Mouse (Mus musculus): ENCODE measurements around the gene Abhd8. TPM values are rescaled to one million over a fixed set of nuclear protein-coding genes. Genes with fewer than 3 reads are reported as not detected.

Gene Abhd8
- polyA plus RNA-seq (2014; fragmentation: Illumina TruSeq; extraction: RNeasy Lipid Tissue Mini Kit (QIAGEN cat#74804); ENCODE audit: low read depth, low replicate concordance) = 21.8 TPM

DNA sequence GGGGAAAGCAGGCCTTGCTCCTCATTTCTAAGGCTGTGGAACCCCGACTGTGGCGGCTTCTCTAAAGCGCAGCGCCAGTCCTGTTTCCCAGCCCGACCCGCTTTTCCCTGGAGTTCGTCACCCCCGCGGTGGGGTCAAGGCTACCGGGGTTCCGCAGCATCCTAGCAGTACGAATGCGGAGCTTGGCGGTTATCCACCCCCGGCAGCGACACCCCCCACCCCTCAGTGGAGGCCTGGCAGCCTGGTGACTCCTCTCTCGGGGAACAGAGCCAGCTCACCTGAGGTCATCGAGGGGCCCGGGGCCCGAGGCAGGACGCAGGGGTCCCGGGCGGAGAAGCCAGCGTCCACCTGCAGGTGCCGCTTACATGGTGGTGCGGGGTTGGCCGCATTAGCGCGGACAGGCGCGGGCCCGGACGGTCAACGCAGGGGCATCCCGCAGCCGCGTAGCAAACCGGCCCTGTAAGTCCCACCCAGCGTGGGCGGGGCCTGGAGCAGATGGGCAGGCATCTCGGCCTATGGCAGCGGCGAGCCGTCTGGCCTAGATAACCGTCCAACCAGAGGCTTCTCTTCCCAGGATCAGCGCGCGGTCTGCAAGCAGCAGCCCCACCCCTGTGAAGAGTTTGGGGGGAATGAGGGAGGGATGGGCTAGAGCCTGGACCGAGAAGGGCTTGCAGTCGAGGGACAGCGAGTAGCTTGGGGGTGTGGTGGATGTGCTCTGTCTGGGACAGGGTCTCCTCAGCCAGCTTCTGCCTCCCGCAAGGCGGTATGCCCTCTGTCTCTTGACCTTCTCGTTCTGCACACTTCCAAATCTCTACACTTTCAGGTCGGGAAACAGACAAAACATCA, at the start of gene Abhd8:
Gene Abhd8 (minus strand): TSS at position 468 of the 846 bp plus-strand sequence.

DNA sequence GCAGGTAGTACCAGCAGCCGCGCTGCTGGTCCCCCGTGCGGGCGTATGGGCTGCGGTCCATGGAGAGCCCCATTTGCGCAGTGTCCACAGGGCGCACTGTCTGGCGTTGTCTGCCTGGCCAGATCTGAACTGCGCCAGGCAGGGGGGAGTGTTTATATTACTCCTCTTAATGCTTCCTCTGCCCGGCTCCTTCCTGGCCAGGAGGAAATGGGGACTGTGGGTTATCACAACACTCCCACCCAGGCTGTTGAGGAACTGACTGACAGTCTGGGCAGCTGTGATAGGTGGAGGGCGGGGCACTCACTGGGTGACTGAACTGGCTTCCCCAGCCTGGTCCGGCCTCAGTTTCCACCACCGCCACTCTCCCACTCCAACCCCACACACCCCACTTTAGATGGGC, 48.2 kb upstream of the Abhd8 start, which contains the start of gene Plvap:
Gene Plvap (minus strand): TSS at position 109 of the 400 bp plus-strand sequence.

GRCm38 (mm10) chr8:71487691-71488445, 24.4 kb upstream of the Abhd8 start, which contains the start of gene Gtpbp3:
Gene Gtpbp3 (plus strand): TSS chr8:71488103.

GRCm38 (mm10) chr8:71485142-71486135, 22.0 kb upstream of the Abhd8 start, which contains the start of gene Ano8:
Gene Ano8 (minus strand): TSS chr8:71485963.

DNA sequence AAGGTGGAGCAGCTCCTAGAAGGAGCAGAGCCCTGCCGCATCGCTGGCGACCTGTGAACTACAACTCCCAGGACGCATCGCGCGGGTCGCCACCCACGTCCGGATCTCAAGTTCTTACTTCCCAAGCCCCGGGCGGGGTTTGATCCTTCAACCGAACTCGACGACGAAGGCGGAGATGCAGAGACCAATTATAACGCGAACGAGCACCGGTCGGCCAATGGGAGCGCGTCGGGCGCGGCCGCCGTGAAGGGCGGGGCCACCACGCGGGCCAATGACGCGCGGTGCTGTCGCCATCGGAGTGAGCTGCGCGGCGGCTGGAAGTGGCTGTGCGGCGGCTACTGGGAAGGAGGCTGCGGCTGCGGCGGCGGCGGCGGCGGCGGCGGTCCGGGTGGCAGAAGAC, 5.5 kb upstream of the Abhd8 start, which contains the start of gene Dda1:
Gene Dda1 (plus strand): TSS at position 284 of the 400 bp plus-strand sequence.

DNA sequence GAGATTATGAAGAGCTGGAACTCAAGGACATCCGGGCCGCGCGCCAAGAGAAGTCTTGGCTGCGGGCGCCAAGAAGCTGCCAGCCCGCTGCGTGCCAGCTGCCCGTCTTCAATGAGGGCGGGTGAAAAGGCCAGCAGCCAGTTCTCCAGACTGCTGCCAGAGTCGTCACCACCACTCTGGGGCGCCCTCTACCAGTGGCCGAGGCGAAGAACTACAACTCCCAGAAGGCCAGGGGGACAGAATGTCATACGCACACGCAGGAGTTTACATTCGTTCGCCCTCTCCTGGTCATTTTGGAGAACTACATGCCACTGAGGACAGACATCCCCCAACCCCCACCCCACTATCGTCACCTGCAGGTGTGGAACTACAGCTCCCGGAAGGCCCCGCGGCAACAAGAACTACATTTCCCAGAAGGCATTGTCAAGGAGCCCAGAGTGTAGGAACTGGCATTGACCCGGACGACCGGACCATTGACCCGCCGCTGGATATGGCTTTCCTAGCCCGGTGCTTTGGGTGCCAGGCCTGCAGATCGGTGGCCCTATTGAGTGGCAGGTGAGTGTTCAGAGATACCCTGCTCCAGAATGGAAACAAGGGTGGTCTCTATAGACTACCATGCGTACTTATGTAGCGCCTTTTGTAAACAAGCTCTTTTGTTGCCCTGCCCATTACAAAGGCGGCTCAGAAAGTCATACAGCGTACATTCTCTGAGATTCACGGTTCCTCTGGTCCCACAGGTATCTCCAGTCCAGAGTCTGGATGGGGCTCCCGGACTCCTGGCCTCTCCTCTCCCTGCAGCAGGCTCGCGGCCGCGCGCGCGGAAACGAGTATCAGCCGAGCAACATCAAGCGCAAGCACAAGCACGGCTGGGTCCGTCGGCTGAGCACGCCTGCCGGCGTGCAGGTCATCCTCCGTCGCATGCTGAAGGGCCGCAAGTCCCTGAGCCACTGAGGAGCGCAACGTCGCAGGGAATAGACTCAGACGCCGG, 1.4 kb upstream of the Abhd8 start, which contains the start of gene Mrpl34:
Gene Mrpl34 (plus strand): TSS at position 447 of the 988 bp plus-strand sequence.

Other genes with a start within 250 kb of the Abhd8 start
- 24.4 TPM for gene Myo9b, start 190.9 kb downstream of the Abhd8 start, polyA plus RNA-seq (2014; fragmentation: Illumina TruSeq; extraction: RNeasy Lipid Tissue Mini Kit (QIAGEN cat#74804); ENCODE audit: low read depth, low replicate concordance)
- gene Haus8, start 190.7 kb downstream of the Abhd8 start, polyA plus RNA-seq (2014; fragmentation: Illumina TruSeq; extraction: RNeasy Lipid Tissue Mini Kit (QIAGEN cat#74804); ENCODE audit: low read depth, low replicate concordance) = 27.6 TPM
- 174 TPM for gene Use1, start 96.8 kb downstream of the Abhd8 start, polyA plus RNA-seq (2014; fragmentation: Illumina TruSeq; extraction: RNeasy Lipid Tissue Mini Kit (QIAGEN cat#74804); ENCODE audit: low read depth, low replicate concordance)
- gene Ocel1, start 92.4 kb downstream of the Abhd8 start, polyA plus RNA-seq (2014; fragmentation: Illumina TruSeq; extraction: RNeasy Lipid Tissue Mini Kit (QIAGEN cat#74804); ENCODE audit: low read depth, low replicate concordance) = 9.2 TPM
- 35.0 TPM for gene Nr2f6, start 81.7 kb downstream of the Abhd8 start, polyA plus RNA-seq (2014; fragmentation: Illumina TruSeq; extraction: RNeasy Lipid Tissue Mini Kit (QIAGEN cat#74804); ENCODE audit: low read depth, low replicate concordance)
- gene Ushbp1, start 67.9 kb downstream of the Abhd8 start, polyA plus RNA-seq (2014; fragmentation: Illumina TruSeq; extraction: RNeasy Lipid Tissue Mini Kit (QIAGEN cat#74804); ENCODE audit: low read depth, low replicate concordance) = 54.2 TPM
- 74.7 TPM for gene Babam1, start 66.8 kb downstream of the Abhd8 start, polyA plus RNA-seq (2014; fragmentation: Illumina TruSeq; extraction: RNeasy Lipid Tissue Mini Kit (QIAGEN cat#74804); ENCODE audit: low read depth, low replicate concordance)
- not detected for gene Ankle1, start 57.6 kb downstream of the Abhd8 start, polyA plus RNA-seq (2014; fragmentation: Illumina TruSeq; extraction: RNeasy Lipid Tissue Mini Kit (QIAGEN cat#74804); ENCODE audit: low read depth, low replicate concordance)
- 132 TPM for gene Mrpl34, start 1.3 kb upstream of the Abhd8 start, polyA plus RNA-seq (2014; fragmentation: Illumina TruSeq; extraction: RNeasy Lipid Tissue Mini Kit (QIAGEN cat#74804); ENCODE audit: low read depth, low replicate concordance)
- 38.0 TPM for gene Dda1, start 5.5 kb upstream of the Abhd8 start, polyA plus RNA-seq (2014; fragmentation: Illumina TruSeq; extraction: RNeasy Lipid Tissue Mini Kit (QIAGEN cat#74804); ENCODE audit: low read depth, low replicate concordance)
- gene Ano8, start 22.3 kb upstream of the Abhd8 start, polyA plus RNA-seq (2014; fragmentation: Illumina TruSeq; extraction: RNeasy Lipid Tissue Mini Kit (QIAGEN cat#74804); ENCODE audit: low read depth, low replicate concordance) = 12.2 TPM
- gene Gtpbp3, start 24.4 kb upstream of the Abhd8 start, polyA plus RNA-seq (2014; fragmentation: Illumina TruSeq; extraction: RNeasy Lipid Tissue Mini Kit (QIAGEN cat#74804); ENCODE audit: low read depth, low replicate concordance) = 20.3 TPM
- 17.7 TPM for gene Plvap, start 48.1 kb upstream of the Abhd8 start, polyA plus RNA-seq (2014; fragmentation: Illumina TruSeq; extraction: RNeasy Lipid Tissue Mini Kit (QIAGEN cat#74804); ENCODE audit: low read depth, low replicate concordance)
- gene Ccdc194, start 62.1 kb upstream of the Abhd8 start, polyA plus RNA-seq (2014; fragmentation: Illumina TruSeq; extraction: RNeasy Lipid Tissue Mini Kit (QIAGEN cat#74804); ENCODE audit: low read depth, low replicate concordance) = not detected
- gene Bst2, start 73.8 kb upstream of the Abhd8 start, polyA plus RNA-seq (2014; fragmentation: Illumina TruSeq; extraction: RNeasy Lipid Tissue Mini Kit (QIAGEN cat#74804); ENCODE audit: low read depth, low replicate concordance) = 48.9 TPM
- 36.1 TPM for gene Mvb12a, start 79.3 kb upstream of the Abhd8 start, polyA plus RNA-seq (2014; fragmentation: Illumina TruSeq; extraction: RNeasy Lipid Tissue Mini Kit (QIAGEN cat#74804); ENCODE audit: low read depth, low replicate concordance)
- gene Tmem221, start 95.2 kb upstream of the Abhd8 start, polyA plus RNA-seq (2014; fragmentation: Illumina TruSeq; extraction: RNeasy Lipid Tissue Mini Kit (QIAGEN cat#74804); ENCODE audit: low read depth, low replicate concordance) = not detected
- not detected for gene Nxnl1, start 102.9 kb upstream of the Abhd8 start, polyA plus RNA-seq (2014; fragmentation: Illumina TruSeq; extraction: RNeasy Lipid Tissue Mini Kit (QIAGEN cat#74804); ENCODE audit: low read depth, low replicate concordance)
- 190 TPM for gene Slc27a1, start 105.2 kb upstream of the Abhd8 start, polyA plus RNA-seq (2014; fragmentation: Illumina TruSeq; extraction: RNeasy Lipid Tissue Mini Kit (QIAGEN cat#74804); ENCODE audit: low read depth, low replicate concordance)
- gene Pgls, start 128.5 kb upstream of the Abhd8 start, polyA plus RNA-seq (2014; fragmentation: Illumina TruSeq; extraction: RNeasy Lipid Tissue Mini Kit (QIAGEN cat#74804); ENCODE audit: low read depth, low replicate concordance) = 63.1 TPM
- 1.8 TPM for gene Fam129c, start 134.0 kb upstream of the Abhd8 start, polyA plus RNA-seq (2014; fragmentation: Illumina TruSeq; extraction: RNeasy Lipid Tissue Mini Kit (QIAGEN cat#74804); ENCODE audit: low read depth, low replicate concordance)
- gene Colgalt1, start 147.3 kb upstream of the Abhd8 start, polyA plus RNA-seq (2014; fragmentation: Illumina TruSeq; extraction: RNeasy Lipid Tissue Mini Kit (QIAGEN cat#74804); ENCODE audit: low read depth, low replicate concordance) = 40.4 TPM
- 0.81 TPM for gene Unc13a, start 208.1 kb upstream of the Abhd8 start, polyA plus RNA-seq (2014; fragmentation: Illumina TruSeq; extraction: RNeasy Lipid Tissue Mini Kit (QIAGEN cat#74804); ENCODE audit: low read depth, low replicate concordance)
- 12.1 TPM for gene Jak3, start 212.6 kb upstream of the Abhd8 start, polyA plus RNA-seq (2014; fragmentation: Illumina TruSeq; extraction: RNeasy Lipid Tissue Mini Kit (QIAGEN cat#74804); ENCODE audit: low read depth, low replicate concordance)
- gene Insl3, start 225.6 kb upstream of the Abhd8 start, polyA plus RNA-seq (2014; fragmentation: Illumina TruSeq; extraction: RNeasy Lipid Tissue Mini Kit (QIAGEN cat#74804); ENCODE audit: low read depth, low replicate concordance) = 1.6 TPM
- 6.6 TPM for gene B3gnt3, start 238.1 kb upstream of the Abhd8 start, polyA plus RNA-seq (2014; fragmentation: Illumina TruSeq; extraction: RNeasy Lipid Tissue Mini Kit (QIAGEN cat#74804); ENCODE audit: low read depth, low replicate concordance)

Measured in heart, adult 10 weeks (tissue).